Mouse (Mus musculus) lung, embryonic 14.5 days (tissue): ENCODE results near the gene Mrps18c. TPM values are rescaled to one million over a fixed set of nuclear protein-coding genes. Genes with fewer than 3 reads are reported as not detected.

Experiments used
- ATAC-seq: fragments of 200-750 bp; cut with Nextera tagmentation; 2 replicates; pipeline ENCODE4 v1.8.0; 2017; ENCODE audit warnings: mild to moderate bottlenecking, moderate TSS enrichment, moderate library complexity; ENCODE audit not compliant: insufficient read depth
- DNase-seq: peaks from one replicate; pipeline ENCODE4 v3.0.0-alpha.2; 2015
- H3K27ac ChIP-seq: fragments of 300-500 bp; sonication (generic); 2 replicates; pipeline ENCODE4 v1.5.1; 2014; ENCODE audit warnings: low read depth, mild to moderate bottlenecking, moderate library complexity
- H3K27me3 ChIP-seq: fragments of 300-500 bp; sonication (generic); 2 replicates; pipeline ENCODE4 v1.6.1; 2014; ENCODE audit warnings: low read length, control low read depth; ENCODE audit not compliant: insufficient read depth
- H3K36me3 ChIP-seq: fragments of 300-500 bp; sonication (generic); 2 replicates; pipeline ENCODE4 v1.6.1; 2014; ENCODE audit warnings: control low read depth; ENCODE audit not compliant: insufficient read depth
- H3K4me1 ChIP-seq: fragments of 300-500 bp; sonication (generic); 2 replicates; pipeline ENCODE4 v1.6.1; 2014; ENCODE audit warnings: antibody characterized with exemption, control low read depth; ENCODE audit not compliant: insufficient read depth
- H3K4me2 ChIP-seq: fragments of 300-500 bp; sonication (generic); 2 replicates; pipeline ENCODE4 v1.6.1; 2014; ENCODE audit warnings: mild to moderate bottlenecking
- H3K4me3 ChIP-seq: fragments of 300-500 bp; sonication (generic); 2 replicates; pipeline ENCODE4 v1.5.1; 2014; ENCODE audit warnings: low read depth, low read length
- H3K9ac ChIP-seq: fragments of 300-500 bp; sonication (generic); 2 replicates; pipeline ENCODE4 v1.6.1; 2014
- H3K9me3 ChIP-seq: fragments of 300-500 bp; sonication (generic); 2 replicates; pipeline ENCODE4 v1.6.1; 2016; ENCODE audit warnings: low read depth, low read length, control low read depth
- CTCF ChIP-seq: IDR thresholded peaks from 2 replicates; pipeline ENCODE4 v1.5.1; 2016; ENCODE audit warnings: antibody characterized with exemption, low read depth
- WGBS: fragments of 180-500 bp; shearing (Covaris S2); extraction: QIAGEN DNeasy Blood & Tissue Kit; methylation state at CpG from one replicate; pipeline ENCODE4 v1.1.7; 2014; 5-methylcytosine and 5-hydroxymethylcytosine counted together
- polyA plus RNA-seq: library from polyadenylated mRNA; unstranded; fragments of >200 nt; fragmentation: Nextera tagmentation; extraction: Ambion mirVana; gene quantifications from 2 replicates; pipeline ENCODE4 v1.2.1, GENCODE M21; 2014

Mrps18c gene
- polyA plus RNA-seq, 1 experiment from 2014 or later, result 161 TPM

DNA sequence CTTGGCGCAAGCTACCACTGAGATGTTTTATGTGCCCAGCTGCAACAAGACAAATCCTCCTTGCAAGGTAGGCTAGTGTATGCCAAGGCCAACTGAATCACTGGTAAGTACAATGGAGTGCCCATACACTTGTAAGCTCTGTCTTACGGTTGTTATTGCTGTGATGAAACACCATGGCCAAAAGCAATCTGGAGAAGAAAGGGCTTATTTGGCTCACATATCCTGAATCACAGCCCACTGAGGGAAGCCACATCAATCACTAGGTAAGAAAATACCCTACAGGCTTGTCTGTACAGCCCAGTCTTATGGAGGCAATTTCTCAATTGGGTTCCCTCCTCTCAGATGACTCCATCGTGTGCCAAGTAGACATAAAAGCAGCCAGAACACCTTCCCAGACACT, 30.3 kb downstream of the Mrps18c start:
- Histone ChIP-seq H3K4me1 (no peaks in the 10 kb centered on the region), H3K27ac (no peak overlapping the region), H3K9me3 (no peaks in the 10 kb centered on the region), H3K9ac (no peak overlapping the region), H3K4me3 (no peak overlapping the region), H3K27me3 (no peaks in the 10 kb centered on the region), H3K36me3 (no peaks in the 10 kb centered on the region), H3K4me2 (no peak overlapping the region)
- no peak for TF ChIP-seq CTCF
- DNase-seq, result no peak
- ATAC-seq, result no peak
- WGBS, result 85% methylated on average over 3 of the region's 3 CpGs

GRCm38 (mm10) chr5:100832680-100833079, 34.3 kb downstream of the Mrps18c start:
- ATAC-seq (no peak), DNase-seq (no peak)
- no peaks in the 10 kb centered on the region for H3K36me3 ChIP-seq
- H3K9ac ChIP-seq, result no peak overlapping the region
- no peaks in the 10 kb centered on the region for H3K27me3 ChIP-seq
- TF ChIP-seq CTCF, result no peak
- no peaks in the 10 kb centered on the region for H3K4me1 ChIP-seq
- H3K27ac ChIP-seq, result no peak overlapping the region
- H3K4me3 ChIP-seq, result no peak overlapping the region
- H3K4me2 ChIP-seq, result no peak overlapping the region
- WGBS, result 83% methylated on average over 3 of the region's 3 CpGs
- H3K9me3 ChIP-seq, result no peaks in the 10 kb centered on the region

- WGBS, result 74% methylated on average over 2 of the region's 2 CpGs
- ATAC-seq (no peak), DNase-seq (no peak)
- TF ChIP-seq CTCF, result no peak
- Histone ChIP-seq H3K4me1 (no peaks in the 10 kb centered on the region), H3K4me3 (no peak overlapping the region), H3K27me3 (no peaks in the 10 kb centered on the region), H3K27ac (no peak overlapping the region), H3K9ac (no peak overlapping the region), H3K4me2 (no peak overlapping the region), H3K9me3 (no peaks in the 10 kb centered on the region), H3K36me3 (no peaks in the 10 kb centered on the region)
These were observed 35.4 kb downstream of the Mrps18c start for GRCm38 (mm10) chr5:100833841-100834240.

- 32% methylated on average over 9 of the region's 9 CpGs for WGBS
- Histone ChIP-seq H3K36me3 (no peaks in the 10 kb centered on the region), H3K9ac (no peak overlapping the region), H3K27me3 (no peaks in the 10 kb centered on the region), H3K4me2 (no peak overlapping the region), H3K4me1 (no peaks in the 10 kb centered on the region), H3K4me3 (no peak overlapping the region), H3K9me3 (no peaks in the 10 kb centered on the region), H3K27ac (no peak overlapping the region)
- no peak for ATAC-seq
- DNase-seq, result peak; percentile 34
- no peak for TF ChIP-seq CTCF
These were observed 37.6 kb downstream of the Mrps18c start for GRCm38 (mm10) chr5:100835862-100836538.

GRCm38 (mm10) chr5:100837907-100838306, 39.5 kb downstream of the Mrps18c start:
- no peaks in the 10 kb centered on the region for H3K36me3 ChIP-seq
- whole genome bisulfite sequencing, result 66% methylated on average over 7 of the region's 7 CpGs
- H3K9me3 ChIP-seq, result peaks cover 8% of the 10 kb centered on the region
- no peak overlapping the region for H3K4me2 ChIP-seq
- H3K27ac ChIP-seq, result no peak overlapping the region
- no peak for ATAC-seq
- H3K4me1 ChIP-seq, result no peaks in the 10 kb centered on the region
- no peaks in the 10 kb centered on the region for H3K27me3 ChIP-seq
- no peak for DNase-seq
- no peak overlapping the region for H3K9ac ChIP-seq
- no peak overlapping the region for H3K4me3 ChIP-seq
- no peak for TF ChIP-seq CTCF

GRCm38 (mm10) chr5:100844485-100844884, 46.1 kb downstream of the Mrps18c start:
- H3K27me3 ChIP-seq, result peaks cover 32% of the 10 kb centered on the region; the same call in 1 of the 2 replicates
- H3K4me2 ChIP-seq, result no peak overlapping the region
- no peak for TF ChIP-seq CTCF
- peaks cover 3% of the 10 kb centered on the region; the same call in 1 of the 2 replicates for H3K4me1 ChIP-seq
- peak; percentile 46 for DNase-seq
- no peaks in the 10 kb centered on the region for H3K36me3 ChIP-seq
- ATAC-seq, result no peak
- no peak overlapping the region for H3K9ac ChIP-seq
- WGBS, result 39% methylated on average over 3 of the region's 3 CpGs
- no peak overlapping the region for H3K27ac ChIP-seq
- H3K4me3 ChIP-seq, result no peak overlapping the region
- H3K9me3 ChIP-seq, result peaks cover 8% of the 10 kb centered on the region

- H3K9me3 ChIP-seq, result peaks cover 8% of the 10 kb centered on the region
- no peaks in the 10 kb centered on the region for H3K36me3 ChIP-seq
- under 1% methylated on average over 16 of the region's 16 CpGs for WGBS
- H3K27ac ChIP-seq, result peak within 1 kb of the TSS; percentile 16; the same call in 1 of the 2 replicates
- ATAC-seq (peak; percentile 28; the same call in 1 of the 2 replicates), DNase-seq (peak; percentile 60)
- H3K4me3 ChIP-seq, result peak within 1 kb of the TSS; percentile 59
- H3K4me2 ChIP-seq, result peak within 1 kb of the TSS; percentile 99
- H3K27me3 ChIP-seq, result peaks cover 32% of the 10 kb centered on the region; the same call in 1 of the 2 replicates
- TF ChIP-seq CTCF, result no peak
- H3K4me1 ChIP-seq, result peaks cover 3% of the 10 kb centered on the region; the same call in 1 of the 2 replicates
- peak within 1 kb of the TSS; percentile 59 for H3K9ac ChIP-seq
These were observed 47.0 kb downstream of the Mrps18c start, which contains the start of gene Gpat3 for GRCm38 (mm10) chr5:100845485-100845847. TSS of gene Gpat3 (plus strand) at chr5:100845713.
